Mouse (Mus musculus) small intestine, adult 2 months (tissue): Measurements from ENCODE around the gene Dag1. TPM values are rescaled to one million over a fixed set of nuclear protein-coding genes. Genes with fewer than 3 reads are reported as not detected.

Source experiments
- H3K27ac ChIP-seq: fragments of 200-500 bp; 2 replicates; pipeline ENCODE4 v1.5.1; 2012; ENCODE audit warnings: low read depth, low read length, control low read depth, inconsistent platforms; ENCODE audit not compliant: insufficient read depth
- H3K27me3 ChIP-seq: fragments of 200-500 bp; 2 replicates; pipeline ENCODE4 v1.6.1; 2012; ENCODE audit warnings: mild to moderate bottlenecking, moderate library complexity, low read length, inconsistent platforms; ENCODE audit not compliant: control insufficient read depth, insufficient read depth
- H3K36me3 ChIP-seq: fragments of 200-500 bp; 2 replicates; pipeline ENCODE4 v1.6.1; 2012; ENCODE audit warnings: mild to moderate bottlenecking, low read length, control low read depth, inconsistent platforms; ENCODE audit not compliant: control insufficient read depth, insufficient read depth
- H3K4me1 ChIP-seq: fragments of 200-500 bp; 2 replicates; pipeline ENCODE4 v1.6.1; 2012; ENCODE audit warnings: low read length, inconsistent platforms, mixed read lengths; ENCODE audit not compliant: control insufficient read depth, insufficient read depth, insufficient read length
- H3K4me3 ChIP-seq: fragments of 200-500 bp; 2 replicates; pipeline ENCODE4 v1.5.1; 2012; ENCODE audit warnings: low read depth, mild to moderate bottlenecking, control low read depth, inconsistent platforms, low read length, moderate library complexity
- CTCF ChIP-seq: fragments of 200-500 bp; IDR thresholded peaks from 2 replicates; pipeline ENCODE4 v1.5.1; 2012; ENCODE audit warnings: low read depth, mild to moderate bottlenecking, control low read depth, inconsistent platforms, low read length, moderate library complexity, mixed read lengths; ENCODE audit not compliant: insufficient replicate concordance, insufficient read length; ENCODE audit errors: extremely low read depth
- POLR2A ChIP-seq: fragments of 200-500 bp; IDR thresholded peaks from 2 replicates; pipeline ENCODE4 v1.6.1; 2012; ENCODE audit warnings: low read depth, mild to moderate bottlenecking, control low read depth, inconsistent platforms, low read length, moderate library complexity
- WGBS: fragments of 180-500 bp; shearing (Covaris S2); methylation state at CpG from one replicate; pipeline ENCODE4 v1.1.7; 2018; 5-methylcytosine and 5-hydroxymethylcytosine counted together
- polyA plus RNA-seq: library from polyadenylated mRNA; depleted of rRNA; stranded (reverse); fragments of >200 nt; gene quantifications from 2 replicates; pipeline ENCODE4 v1.2.3, GENCODE M21; 2012; rRNA removed

Dag1 gene
- polyA plus RNA-seq, 1 experiment, result 52.1 TPM

GRCm38 (mm10) chr9:108157891-108158290 lies 105.9 kb downstream of the Dag1 start:
- no peak overlapping the region for H3K4me3 ChIP-seq
- TF ChIP-seq CTCF, result no peak
- no peak for TF ChIP-seq POLR2A
- H3K36me3 ChIP-seq, result no peaks in the 10 kb centered on the region
- no peak overlapping the region for H3K27ac ChIP-seq
- H3K4me1 ChIP-seq, result no peaks in the 10 kb centered on the region
- no peaks in the 10 kb centered on the region for H3K27me3 ChIP-seq
- 44% methylated on average over 7 of the region's 7 CpGs for WGBS

- 84% methylated on average over 6 of the region's 6 CpGs for WGBS
- Histone ChIP-seq H3K36me3 (no peaks in the 10 kb centered on the region), H3K27ac (no peak overlapping the region), H3K4me3 (no peak overlapping the region), H3K27me3 (no peaks in the 10 kb centered on the region), H3K4me1 (no peaks in the 10 kb centered on the region)
- TF ChIP-seq POLR2A (no peak), CTCF (no peak)
These were observed 106.3 kb downstream of the Dag1 start for GRCm38 (mm10) chr9:108157451-108157850.

- 84% methylated on average over 5 of the region's 5 CpGs for WGBS
- TF ChIP-seq CTCF (no peak), POLR2A (no peak)
These were observed 107.0 kb downstream of the Dag1 start for GRCm38 (mm10) chr9:108156786-108157185.

GRCm38 (mm10) chr9:108154814-108155213 lies 108.9 kb downstream of the Dag1 start:
- no peaks in the 10 kb centered on the region for H3K36me3 ChIP-seq

More at GRCm38 (mm10) chr9:108156786-108157185, 107.0 kb downstream of the Dag1 start:
- Histone ChIP-seq H3K27me3 (no peaks in the 10 kb centered on the region), H3K4me1 (no peaks in the 10 kb centered on the region), H3K4me3 (no peak overlapping the region), H3K27ac (no peak overlapping the region), H3K36me3 (no peaks in the 10 kb centered on the region)

More at GRCm38 (mm10) chr9:108154814-108155213, 108.9 kb downstream of the Dag1 start:
- Histone ChIP-seq H3K27me3 (no peaks in the 10 kb centered on the region), H3K4me1 (0 out of 2 replicates have a peak, but pooled peaks cover under 1% of the 10 kb centered on the region), H3K4me3 (no peak overlapping the region), H3K27ac (no peak overlapping the region)
- TF ChIP-seq CTCF, result no peak
- TF ChIP-seq POLR2A, result no peak
- 81% methylated on average over 12 of the region's 12 CpGs for WGBS

Other genes with a start within 250 kb of the Dag1 start
- 34.5 and 56.7 TPM in 2 replicates for gene Gmppb, start 214.7 kb downstream of the Dag1 start, polyA plus RNA-seq
- gene Amigo3, start 210.8 kb downstream of the Dag1 start, polyA plus RNA-seq, result 6.1 and 12.0 TPM in 2 replicates
- gene Mst1, start 183.5 kb downstream of the Dag1 start, polyA plus RNA-seq, result 0.18 and 0.35 TPM in 2 replicates
- gene Rnf123, start 180.6 kb downstream of the Dag1 start, polyA plus RNA-seq, result 48.3 and 86.7 TPM in 2 replicates
- gene Apeh, start 169.4 kb downstream of the Dag1 start, polyA plus RNA-seq, result 127 and 189 TPM in 2 replicates
- 0.94 and 1.4 TPM in 2 replicates for gene Bsn, start 73.6 kb downstream of the Dag1 start, polyA plus RNA-seq
- gene Nicn1, start 26.5 kb upstream of the Dag1 start, polyA plus RNA-seq, result 2.9 and 3.9 TPM in 2 replicates
- gene Amt, start 32.9 kb upstream of the Dag1 start, polyA plus RNA-seq, result 1.4 and 1.9 TPM in 2 replicates
- 30.5 and 70.2 TPM in 2 replicates for gene Rhoa, start 42.2 kb upstream of the Dag1 start, polyA plus RNA-seq
- gene Tcta, start 42.2 kb upstream of the Dag1 start, polyA plus RNA-seq, result 19.0 and 36.7 TPM in 2 replicates
- gene Gpx1, start 74.9 kb upstream of the Dag1 start, polyA plus RNA-seq, result 1,021 and 1,249 TPM in 2 replicates
- gene Usp4, start 83.9 kb upstream of the Dag1 start, polyA plus RNA-seq, result 26.6 and 66.3 TPM in 2 replicates
- gene 1700102P08Rik, start 128.8 kb upstream of the Dag1 start, polyA plus RNA-seq, result 0.23 TPM in 1 of 2 replicates, not detected in the other
- gene Ccdc36, start 164.5 kb upstream of the Dag1 start, polyA plus RNA-seq, result not detected in 2 replicates
- not detected in 2 replicates for gene BC048562, start 172.5 kb upstream of the Dag1 start, polyA plus RNA-seq
- 11.8 and 20.1 TPM in 2 replicates for gene Ccdc71, start 196.6 kb upstream of the Dag1 start, polyA plus RNA-seq
- 13.4 and 19.7 TPM in 2 replicates for gene Klhdc8b, start 197.6 kb upstream of the Dag1 start, polyA plus RNA-seq
- gene Lamb2, start 215.8 kb upstream of the Dag1 start, polyA plus RNA-seq, result 22.3 and 23.3 TPM in 2 replicates
- gene Usp19, start 226.6 kb upstream of the Dag1 start, polyA plus RNA-seq, result 48.5 and 84.5 TPM in 2 replicates
- 110 and 340 TPM in 2 replicates for gene Qars, start 243.7 kb upstream of the Dag1 start, polyA plus RNA-seq